Mouse (Mus musculus) thymus, adult 2 months (tissue): Measurements from ENCODE around the gene Nap1l4.

Experiments
- CTCF ChIP-seq: fragments of 200-500 bp; IDR thresholded peaks from 2 replicates; pipeline ENCODE4 v1.5.1; 2012; ENCODE audit warnings: mild to moderate bottlenecking, control low read depth, low read length, moderate library complexity, borderline replicate concordance; ENCODE audit not compliant: control insufficient read depth, poor library complexity, insufficient read depth; ENCODE audit errors: extremely low read depth
- POLR2A ChIP-seq: fragments of 200-500 bp; IDR thresholded peaks from 2 replicates; pipeline ENCODE4 v1.6.1; 2012; ENCODE audit warnings: mild to moderate bottlenecking, low read length, control low read depth, moderate library complexity; ENCODE audit not compliant: control insufficient read depth, poor library complexity, insufficient read depth; ENCODE audit errors: extremely low read depth

- no peak for TF ChIP-seq CTCF
- TF ChIP-seq POLR2A, result no peak
These were observed 81.2 kb downstream of the Nap1l4 start for GRCm38 (mm10) chr7:143467714-143468113.
